Mouse (Mus musculus) naive thymus-derived CD4-positive, alpha-beta T cell, adult 2 months (primary cell): ENCODE measurements around the gene Rps3.

Experiments
- DNase-seq: peaks from one replicate; pipeline ENCODE4 v3.0.0-alpha.2; 2011; ENCODE audit warnings: low read depth

Gene Rps3

GRCm38 (mm10) chr7:99475562-99475911 is 8.0 kb downstream of the Rps3 start:
- no peak for DNase-seq

- no peak for DNase-seq
These were observed 8.5 kb downstream of the Rps3 start for GRCm38 (mm10) chr7:99474836-99475561.

- DNase-seq = no peak
These were observed 9.7 kb downstream of the Rps3 start for GRCm38 (mm10) chr7:99473638-99474407.

- no peak for DNase-seq
These were observed 12.0 kb downstream of the Rps3 start for GRCm38 (mm10) chr7:99471578-99471977.

GRCm38 (mm10) chr7:99469680-99470405 is 13.7 kb downstream of the Rps3 start:
- peak; percentile 19 for DNase-seq

GRCm38 (mm10) chr7:99468283-99469132 is 15.0 kb downstream of the Rps3 start:
- peak; percentile 89 for DNase-seq

- no peak for DNase-seq
These were observed 15.6 kb downstream of the Rps3 start for GRCm38 (mm10) chr7:99467916-99468282.

GRCm38 (mm10) chr7:99465811-99466210 is 17.7 kb downstream of the Rps3 start, which contains the start of gene Klhl35:
TSS of gene Klhl35 (plus strand) at chr7:99466004.
- no peak for DNase-seq

GRCm38 (mm10) chr7:99463120-99463519 is 20.4 kb downstream of the Rps3 start:
- DNase-seq = no peak

- DNase-seq = no peak
These were observed 23.5 kb downstream of the Rps3 start for GRCm38 (mm10) chr7:99459888-99460652.

- no peak for DNase-seq
These were observed 24.7 kb downstream of the Rps3 start for GRCm38 (mm10) chr7:99458849-99459248.

GRCm38 (mm10) chr7:99454044-99454443 is 29.5 kb downstream of the Rps3 start:
- DNase-seq = no peak

GRCm38 (mm10) chr7:99452859-99453258 is 30.7 kb downstream of the Rps3 start:
- DNase-seq = no peak

GRCm38 (mm10) chr7:99450703-99451102 is 32.8 kb downstream of the Rps3 start:
- DNase-seq = peak; percentile 90

GRCm38 (mm10) chr7:99449751-99450150 is 33.8 kb downstream of the Rps3 start:
- DNase-seq = no peak

- peak; percentile 71 for DNase-seq
These were observed 34.5 kb downstream of the Rps3 start for GRCm38 (mm10) chr7:99449063-99449462.

GRCm38 (mm10) chr7:99448619-99449018 is 34.9 kb downstream of the Rps3 start:
- DNase-seq = no peak

GRCm38 (mm10) chr7:99447323-99447722 is 36.2 kb downstream of the Rps3 start:
- no peak for DNase-seq

GRCm38 (mm10) chr7:99445833-99446232 is 37.7 kb downstream of the Rps3 start:
- DNase-seq = no peak

- no peak for DNase-seq
These were observed 39.5 kb downstream of the Rps3 start for GRCm38 (mm10) chr7:99444012-99444411.

- no peak for DNase-seq
These were observed 40.4 kb downstream of the Rps3 start for GRCm38 (mm10) chr7:99443164-99443563.
